Mouse (Mus musculus) midbrain, embryonic 10.5 days (tissue): Measurements from ENCODE around the gene Pgls. TPM values are rescaled to one million over a fixed set of nuclear protein-coding genes. Genes with fewer than 3 reads are reported as not detected.

Experiments
- DNase-seq: peaks from one replicate; pipeline ENCODE4 v3.0.0-alpha.2; 2017; ENCODE audit warnings: low spot score
- H3K27ac ChIP-seq: fragments of 300-500 bp; sonication (generic); replicated peaks from 2 replicates; pipeline ENCODE4 v1.5.1; 2016; ENCODE audit warnings: mild to moderate bottlenecking
- H3K27me3 ChIP-seq: fragments of 300-500 bp; sonication (generic); 2 replicates; pipeline ENCODE4 v1.6.1; 2016; ENCODE audit warnings: low read depth, mild to moderate bottlenecking; ENCODE audit not compliant: poor library complexity, severe bottlenecking
- H3K36me3 ChIP-seq: fragments of 300-500 bp; sonication (generic); 2 replicates; pipeline ENCODE4 v1.6.1; 2016; ENCODE audit warnings: mild to moderate bottlenecking, moderate library complexity
- H3K4me1 ChIP-seq: fragments of 300-500 bp; sonication (generic); 2 replicates; pipeline ENCODE4 v1.6.1; 2016
- H3K4me3 ChIP-seq: fragments of 300-500 bp; sonication (generic); 2 replicates; pipeline ENCODE4 v1.5.1; 2016; ENCODE audit warnings: mild to moderate bottlenecking, moderate library complexity
- H3K9me3 ChIP-seq: fragments of 300-500 bp; sonication (generic); replicated peaks from 2 replicates; pipeline ENCODE4 v1.6.1; 2016; ENCODE audit warnings: mild to moderate bottlenecking
- WGBS: fragments of 180-500 bp; shearing (Covaris S2); methylation state at CpG from one replicate; pipeline ENCODE4 v1.1.7; 2016; 5-methylcytosine and 5-hydroxymethylcytosine counted together
- polyA plus RNA-seq: library from polyadenylated mRNA; unstranded; fragments of >200 nt; fragmentation: Nextera tagmentation; extraction: Ambion mirVana; gene quantifications from 2 replicates; pipeline ENCODE4 v1.2.1, GENCODE M21; 2016

The Pgls gene
- polyA plus RNA-seq, 1 experiment from 2014 or later: 261 TPM

DNA sequence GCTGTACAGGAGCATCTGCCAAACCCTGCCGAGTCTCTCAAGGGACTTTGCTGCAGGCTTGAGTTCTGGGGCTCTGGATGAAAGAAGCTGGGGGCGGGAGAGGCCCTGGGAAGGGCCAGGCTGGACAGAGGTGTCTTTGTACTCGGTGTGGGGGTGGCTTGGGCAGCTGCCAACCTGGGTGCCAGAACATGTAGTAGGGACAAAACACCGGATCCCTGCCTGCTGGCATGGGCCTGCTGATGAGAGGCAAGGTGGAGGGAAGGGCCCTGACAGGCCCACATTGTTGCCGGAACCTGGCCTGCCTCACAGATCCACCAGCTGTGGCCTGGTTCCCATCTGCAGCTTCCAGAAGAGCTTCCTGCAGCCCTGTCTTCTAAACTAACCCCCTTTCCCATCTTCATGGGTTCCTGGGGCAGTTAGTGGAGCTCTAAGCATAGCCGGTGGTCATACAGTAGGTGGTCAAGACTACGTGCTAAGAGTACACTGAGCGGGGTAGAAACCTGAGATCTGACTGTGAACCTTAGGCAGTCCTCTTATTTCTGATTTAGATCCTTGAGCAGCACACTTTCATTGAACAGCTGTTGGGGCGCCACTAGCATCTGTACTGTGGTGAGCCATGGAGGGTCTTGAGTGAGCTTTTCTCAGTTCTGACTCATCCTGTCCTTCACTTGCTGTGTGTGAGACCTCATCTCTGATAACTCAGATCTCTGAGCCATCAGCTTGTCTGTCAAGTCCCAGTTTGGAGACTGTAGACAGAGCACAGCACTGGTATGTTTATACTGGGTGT lies 18.9 kb upstream of the Pgls start:
- Histone ChIP-seq H3K9me3 (no peaks in the 10 kb centered on the region), H3K4me3 (no peak overlapping the region), H3K27ac (no peak overlapping the region), H3K27me3 (peaks cover 34% of the 10 kb centered on the region), H3K36me3 (no peaks in the 10 kb centered on the region), H3K4me1 (peaks cover 36% of the 10 kb centered on the region)
- DNase-seq: no peak
- 88% methylated on average over 9 of the region's 9 CpGs for WGBS

DNA sequence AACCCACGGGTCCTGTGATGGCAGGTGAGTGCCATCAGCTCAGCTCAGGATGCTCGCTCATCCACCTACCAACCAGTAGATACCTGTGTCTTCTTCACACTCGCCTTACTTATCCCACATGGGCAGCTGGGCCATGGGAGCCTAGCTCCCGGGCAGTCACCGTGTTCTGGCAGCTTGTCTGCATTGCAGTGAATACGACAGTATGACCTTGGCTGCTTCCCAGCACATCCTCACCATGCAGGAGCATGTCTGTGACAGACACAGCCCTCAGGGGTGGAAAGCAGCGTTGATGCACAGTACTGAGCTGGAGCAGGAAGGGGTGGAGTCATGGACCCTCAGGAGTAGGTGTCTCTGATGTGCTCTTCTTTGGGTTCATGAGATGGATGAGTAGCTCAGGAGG lies 17.6 kb upstream of the Pgls start:
- H3K4me3 ChIP-seq: no peak overlapping the region
- DNase-seq: no peak
- no peaks in the 10 kb centered on the region for H3K36me3 ChIP-seq
- no peak overlapping the region for H3K27ac ChIP-seq
- 76% methylated on average over 7 of the region's 7 CpGs for WGBS
- H3K4me1 ChIP-seq: peaks cover 23% of the 10 kb centered on the region
- H3K27me3 ChIP-seq: peaks cover 20% of the 10 kb centered on the region
- no peaks in the 10 kb centered on the region for H3K9me3 ChIP-seq

DNA sequence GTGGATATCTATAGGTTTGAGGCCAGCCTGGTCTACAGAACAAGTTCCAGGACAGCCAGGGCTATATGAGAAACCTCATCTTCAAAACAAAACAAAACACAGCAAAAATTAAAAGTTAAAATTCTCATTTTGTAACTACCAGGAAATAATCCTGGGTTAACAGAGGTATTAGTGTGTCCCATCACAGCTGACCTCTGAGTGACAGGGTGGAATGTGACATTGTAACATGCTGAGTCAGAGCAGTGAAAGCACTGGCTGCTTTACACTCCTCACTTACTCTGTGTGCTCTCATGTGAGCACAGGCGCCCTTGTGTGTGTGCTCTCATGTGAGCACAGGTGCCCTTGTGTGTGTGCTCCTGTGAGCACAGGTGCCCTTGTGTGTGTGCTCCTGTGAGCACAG lies 17.0 kb upstream of the Pgls start:
- Histone ChIP-seq H3K27ac (no peak overlapping the region), H3K4me3 (no peak overlapping the region), H3K27me3 (peaks cover 23% of the 10 kb centered on the region), H3K36me3 (no peaks in the 10 kb centered on the region), H3K9me3 (no peaks in the 10 kb centered on the region), H3K4me1 (peaks cover 17% of the 10 kb centered on the region)
- 71% methylated on average over 1 of the region's 1 CpGs for WGBS
- no peak for DNase-seq

DNA sequence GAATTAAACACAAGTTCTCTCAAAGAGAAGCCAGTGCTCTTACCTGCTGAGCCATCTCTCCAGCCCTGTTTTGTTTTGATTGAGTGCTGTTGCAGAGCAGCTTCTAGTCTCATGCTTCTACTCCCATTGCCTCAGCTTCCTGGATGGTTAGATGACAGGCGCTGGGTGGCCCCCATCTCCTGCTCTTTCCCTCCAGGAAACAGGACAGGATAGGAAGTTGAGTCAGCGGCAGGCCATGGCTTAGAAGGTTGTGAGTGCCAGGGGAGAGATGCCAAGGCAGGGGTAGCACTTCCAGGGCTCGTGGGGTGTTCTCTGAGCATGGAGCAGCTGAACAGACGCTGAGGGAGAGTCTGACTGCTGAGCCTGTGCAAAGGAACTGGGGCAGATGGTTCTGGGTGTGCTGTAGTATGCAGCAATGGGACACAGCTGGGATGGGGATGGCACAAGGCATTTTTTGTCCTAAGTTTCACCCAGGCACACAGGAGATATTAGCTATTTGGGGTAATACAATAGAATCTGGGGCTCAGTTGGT lies 14.1 kb upstream of the Pgls start:
- no peak for DNase-seq
- 81% methylated on average over 4 of the region's 4 CpGs for WGBS
- peaks cover 5% of the 10 kb centered on the region for H3K4me1 ChIP-seq
- H3K27ac ChIP-seq: no peak overlapping the region
- H3K4me3 ChIP-seq: no peak overlapping the region
- H3K36me3 ChIP-seq: peaks cover 10% of the 10 kb centered on the region
- H3K27me3 ChIP-seq: peaks cover 25% of the 10 kb centered on the region
- H3K9me3 ChIP-seq: no peaks in the 10 kb centered on the region

DNA sequence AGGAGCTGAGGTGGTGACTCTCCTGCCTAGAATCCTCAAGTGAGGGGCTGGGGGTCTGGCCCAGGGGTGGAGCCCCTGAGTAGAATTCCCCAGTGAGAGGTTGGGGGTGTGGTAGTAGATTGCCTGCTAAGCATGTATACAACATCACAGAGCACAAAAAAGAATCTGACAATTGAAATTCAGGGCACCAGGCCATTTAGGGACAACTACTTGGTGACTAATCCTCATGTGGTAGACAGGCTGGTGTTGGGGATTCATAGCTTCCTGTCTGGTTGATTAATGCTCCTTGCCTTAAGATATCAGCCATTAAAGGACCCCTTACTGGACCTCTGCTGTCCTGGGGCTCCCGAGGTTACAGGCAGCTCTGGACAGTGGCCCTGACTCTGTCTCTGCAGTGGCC lies 13.0 kb upstream of the Pgls start:
- H3K27ac ChIP-seq: no peak overlapping the region
- H3K4me1 ChIP-seq: peaks cover 5% of the 10 kb centered on the region; the same call in 1 of the 2 replicates
- 80% methylated on average over 1 of the region's 1 CpGs for WGBS
- H3K27me3 ChIP-seq: peaks cover 25% of the 10 kb centered on the region
- no peaks in the 10 kb centered on the region for H3K9me3 ChIP-seq
- no peak for DNase-seq
- no peak overlapping the region for H3K4me3 ChIP-seq
- H3K36me3 ChIP-seq: peaks cover 11% of the 10 kb centered on the region

DNA sequence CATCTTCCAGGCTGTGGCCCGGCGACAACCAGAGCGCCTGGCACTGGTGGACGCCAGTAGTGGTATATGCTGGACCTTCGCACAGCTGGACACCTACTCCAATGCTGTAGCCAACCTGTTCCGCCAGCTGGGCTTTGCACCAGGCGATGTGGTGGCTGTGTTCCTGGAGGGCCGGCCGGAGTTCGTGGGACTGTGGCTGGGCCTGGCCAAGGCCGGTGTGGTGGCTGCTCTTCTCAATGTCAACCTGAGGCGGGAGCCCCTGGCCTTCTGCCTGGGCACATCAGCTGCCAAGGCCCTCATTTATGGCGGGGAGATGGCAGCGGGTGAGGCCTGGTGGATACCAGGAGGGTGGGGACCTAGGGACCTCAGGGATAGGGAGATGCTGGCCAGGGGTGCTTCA lies 12.5 kb upstream of the Pgls start:
- WGBS: 87% methylated on average over 14 of the region's 14 CpGs
- H3K9me3 ChIP-seq: no peaks in the 10 kb centered on the region
- peaks cover 5% of the 10 kb centered on the region; the same call in 1 of the 2 replicates for H3K4me1 ChIP-seq

DNA sequence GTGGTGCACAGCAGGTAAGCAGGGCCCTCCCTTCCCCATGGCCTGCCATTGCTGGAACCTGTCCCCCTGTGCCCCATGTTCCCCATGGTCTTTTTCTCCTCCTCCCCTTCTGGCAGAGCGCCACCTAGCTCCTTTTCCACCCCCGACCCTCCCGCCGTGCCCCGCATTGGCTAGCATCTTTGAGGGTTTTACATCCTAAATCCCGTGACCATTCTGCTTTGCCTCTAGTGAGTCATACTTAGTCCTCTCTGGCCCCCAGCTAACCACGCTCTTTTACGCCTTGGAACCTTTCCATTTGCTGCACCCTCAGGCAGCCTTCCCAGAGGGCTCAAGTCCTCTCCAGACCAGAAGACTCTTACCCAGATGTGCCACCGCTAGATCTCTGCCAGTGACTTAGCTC lies 11.8 kb upstream of the Pgls start:
- Histone ChIP-seq H3K4me1 (peaks cover 5% of the 10 kb centered on the region; the same call in 1 of the 2 replicates), H3K27ac (no peak overlapping the region), H3K4me3 (no peak overlapping the region), H3K9me3 (no peaks in the 10 kb centered on the region), H3K27me3 (peaks cover 25% of the 10 kb centered on the region), H3K36me3 (peaks cover 23% of the 10 kb centered on the region)
- WGBS: 26% methylated on average over 9 of the region's 9 CpGs
- DNase-seq: no peak

More for the DNA sequence above, 12.5 kb upstream of the Pgls start:
- DNase-seq: no peak
- peaks cover 16% of the 10 kb centered on the region for H3K36me3 ChIP-seq
- H3K4me3 ChIP-seq: no peak overlapping the region
- no peak overlapping the region for H3K27ac ChIP-seq
- peaks cover 25% of the 10 kb centered on the region for H3K27me3 ChIP-seq

DNA sequence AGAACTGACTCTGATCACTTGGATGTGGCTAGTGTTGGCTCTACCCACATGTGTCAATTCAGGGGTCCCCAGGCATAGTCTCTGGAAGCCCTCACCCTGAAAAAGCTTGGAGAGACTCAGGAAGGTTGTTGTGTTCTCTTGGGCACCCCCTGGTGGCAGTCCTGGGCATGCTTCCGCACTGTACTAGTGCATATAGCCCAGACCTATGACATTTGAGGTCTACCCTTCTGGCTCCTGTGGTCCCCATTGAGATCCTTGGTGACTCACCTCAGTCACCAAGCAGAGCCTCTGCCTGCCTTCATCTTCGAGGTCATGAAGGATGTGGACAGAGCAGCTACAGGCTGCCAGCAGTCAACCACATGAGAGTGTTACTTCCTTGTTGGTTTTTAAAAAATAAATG lies 5.1 kb upstream of the Pgls start:
- WGBS: 77% methylated on average over 2 of the region's 2 CpGs
- DNase-seq: peak; percentile 49
- Histone ChIP-seq H3K4me3 (no peak overlapping the region), H3K9me3 (no peaks in the 10 kb centered on the region), H3K27me3 (peaks cover 12% of the 10 kb centered on the region), H3K36me3 (peaks cover 28% of the 10 kb centered on the region), H3K4me1 (peaks cover 9% of the 10 kb centered on the region), H3K27ac (no peak overlapping the region)

DNA sequence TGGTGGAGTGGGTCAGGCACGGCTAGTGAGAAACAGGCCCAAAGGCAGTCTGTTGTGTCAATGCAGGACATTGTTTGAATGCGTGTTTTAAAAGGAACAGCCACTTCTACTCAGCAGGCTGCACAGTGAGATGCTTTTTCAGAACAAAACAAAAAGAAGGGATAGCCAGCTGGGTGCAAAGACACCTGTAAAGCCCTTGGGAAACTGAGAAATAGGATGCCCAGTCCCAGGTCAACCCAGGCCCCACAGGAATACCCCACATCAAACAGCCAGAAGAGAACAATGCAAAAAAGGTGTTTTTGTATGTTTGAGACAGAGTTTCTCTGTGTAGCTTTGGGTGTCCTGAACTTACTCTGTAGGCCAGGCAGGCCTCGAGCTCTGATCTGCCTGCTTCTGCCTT lies 3.2 kb upstream of the Pgls start:
- no peak for DNase-seq
- Histone ChIP-seq H3K27ac (no peak overlapping the region), H3K4me3 (no peak overlapping the region), H3K36me3 (peaks cover 33% of the 10 kb centered on the region), H3K4me1 (peaks cover 24% of the 10 kb centered on the region), H3K9me3 (no peaks in the 10 kb centered on the region), H3K27me3 (peaks cover 12% of the 10 kb centered on the region)
- WGBS: 72% methylated on average over 3 of the region's 3 CpGs

DNA sequence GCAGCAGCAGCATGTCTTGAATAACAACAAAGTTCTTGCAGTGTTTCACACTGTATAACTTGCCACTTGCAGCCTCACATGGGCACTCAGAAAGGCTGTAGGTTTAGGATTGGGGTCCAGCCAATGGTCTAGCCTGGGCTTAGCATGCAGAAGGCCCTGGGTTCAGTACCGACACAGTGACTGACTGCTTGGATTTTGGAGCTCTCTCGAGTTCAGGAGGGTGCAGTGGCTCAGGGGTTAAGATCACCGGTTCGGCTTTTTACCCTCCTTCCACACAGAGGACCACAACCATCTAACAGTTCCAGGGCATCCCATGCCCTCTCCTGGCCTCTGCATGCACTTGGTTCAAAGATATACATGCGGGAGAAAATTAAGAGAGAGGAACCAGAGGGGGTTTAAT lies 959 bp upstream of the Pgls start:
- Histone ChIP-seq H3K4me3 (peak overlapping the region; percentile 83), H3K27ac (peak overlapping the region; percentile 97), H3K27me3 (peaks cover 12% of the 10 kb centered on the region), H3K36me3 (peaks cover 25% of the 10 kb centered on the region), H3K9me3 (no peaks in the 10 kb centered on the region), H3K4me1 (peaks cover 42% of the 10 kb centered on the region)
- WGBS: 34% methylated on average over 5 of the region's 5 CpGs
- no peak for DNase-seq

DNA sequence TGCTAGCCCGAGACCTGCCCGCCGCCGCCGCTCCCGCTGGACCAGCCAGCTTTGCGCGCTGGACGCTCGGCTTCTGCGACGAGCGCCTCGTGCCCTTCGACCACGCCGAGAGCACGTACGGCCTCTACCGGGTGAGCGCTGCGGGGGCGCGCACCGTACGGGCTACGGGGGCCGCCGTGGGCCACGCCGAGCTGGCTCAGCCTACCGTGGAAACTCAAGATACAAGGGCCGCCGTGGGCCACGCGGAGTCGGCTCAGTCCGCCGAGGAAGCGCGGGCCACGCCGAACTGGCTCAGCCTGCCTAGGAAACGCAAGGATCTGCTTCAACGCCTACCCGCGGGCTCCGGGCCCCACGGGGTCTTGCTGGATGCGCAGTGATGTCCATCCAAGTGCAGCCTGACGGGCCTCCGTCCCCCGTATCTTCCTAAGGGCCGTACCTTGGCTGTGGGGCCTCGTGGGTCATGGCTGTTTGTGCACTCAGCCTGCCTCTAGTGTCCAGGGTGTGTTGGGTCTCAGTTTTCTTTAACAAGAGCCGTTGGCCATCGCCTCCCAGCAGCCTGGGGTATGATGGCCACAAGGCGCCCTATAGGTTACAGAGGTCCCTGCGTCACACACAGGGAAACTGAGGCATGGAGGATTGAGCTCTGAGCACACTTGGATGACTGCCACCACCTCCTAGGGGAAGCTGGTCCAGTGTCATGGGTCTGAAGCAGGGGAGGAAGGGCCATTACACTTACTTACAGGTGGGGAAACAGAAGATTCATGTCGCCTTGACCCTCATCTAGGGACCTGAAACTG lies 596 bp downstream of the Pgls start:
- Histone ChIP-seq H3K4me3 (peak overlapping the region; percentile 83), H3K4me1 (peaks cover 45% of the 10 kb centered on the region), H3K27ac (peak overlapping the region; percentile 97), H3K9me3 (no peaks in the 10 kb centered on the region), H3K36me3 (peaks cover 18% of the 10 kb centered on the region), H3K27me3 (peaks cover 12% of the 10 kb centered on the region)
- no peak for DNase-seq
- 6% methylated on average over 60 of the region's 60 CpGs for WGBS

DNA sequence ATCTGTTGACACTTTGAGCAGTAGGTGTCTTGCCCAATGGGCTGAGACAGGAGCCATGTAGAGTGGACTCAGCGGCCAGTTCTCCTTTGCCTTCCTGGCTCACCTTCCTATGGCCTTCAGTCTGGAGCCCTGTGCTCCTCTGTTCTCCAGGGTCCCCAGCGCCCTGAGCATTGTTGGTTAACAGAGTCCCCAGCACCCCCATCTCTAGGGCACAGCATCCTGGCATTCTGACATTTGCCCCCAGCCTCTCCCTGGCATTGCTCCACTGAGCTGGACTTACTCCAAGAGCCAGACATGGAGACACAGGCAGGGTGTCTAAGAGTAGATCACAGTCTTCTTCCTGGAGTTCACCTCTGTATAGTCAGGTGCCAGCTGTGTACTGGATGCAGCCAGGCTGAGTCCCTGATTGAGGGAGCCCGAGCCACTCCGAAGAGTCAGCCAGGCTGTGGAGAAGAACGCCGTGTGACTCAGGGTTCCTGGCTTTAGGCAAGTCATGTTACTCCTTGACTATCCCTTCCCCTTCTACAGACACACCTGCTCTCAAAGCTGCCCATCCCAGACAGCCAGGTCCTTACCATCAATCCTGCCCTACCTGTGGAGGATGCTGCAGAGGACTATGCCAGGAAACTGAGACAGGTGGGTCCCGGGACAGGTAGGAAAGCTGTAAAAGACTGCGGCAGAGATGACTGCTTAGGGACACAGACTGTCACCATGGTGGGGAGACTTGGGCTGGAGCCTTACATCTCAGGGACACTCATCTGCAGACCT lies 1.8 kb downstream of the Pgls start:
- no peak overlapping the region for H3K27ac ChIP-seq
- peaks cover 12% of the 10 kb centered on the region for H3K27me3 ChIP-seq
- H3K4me3 ChIP-seq: peak overlapping the region; percentile 83; the same call in 1 of the 2 replicates
- no peak for DNase-seq
- no peaks in the 10 kb centered on the region for H3K9me3 ChIP-seq
- 91% methylated on average over 8 of the region's 8 CpGs for WGBS
- peaks cover 45% of the 10 kb centered on the region for H3K4me1 ChIP-seq
- H3K36me3 ChIP-seq: peaks cover 18% of the 10 kb centered on the region
